Mouse (Mus musculus): ENCODE measurements around the gene Dnah14. TPM values are rescaled to one million over a fixed set of nuclear protein-coding genes. Genes with fewer than 3 reads are reported as not detected.
"Not testable (repeated sequence)": the region's sequence is repeated elsewhere in the genome, so short reads cannot be mapped to it uniquely, and the experiment has no call there.

Dnah14 gene
- total RNA-seq, 2 experiments from 2014 or later = not detected

DNA sequence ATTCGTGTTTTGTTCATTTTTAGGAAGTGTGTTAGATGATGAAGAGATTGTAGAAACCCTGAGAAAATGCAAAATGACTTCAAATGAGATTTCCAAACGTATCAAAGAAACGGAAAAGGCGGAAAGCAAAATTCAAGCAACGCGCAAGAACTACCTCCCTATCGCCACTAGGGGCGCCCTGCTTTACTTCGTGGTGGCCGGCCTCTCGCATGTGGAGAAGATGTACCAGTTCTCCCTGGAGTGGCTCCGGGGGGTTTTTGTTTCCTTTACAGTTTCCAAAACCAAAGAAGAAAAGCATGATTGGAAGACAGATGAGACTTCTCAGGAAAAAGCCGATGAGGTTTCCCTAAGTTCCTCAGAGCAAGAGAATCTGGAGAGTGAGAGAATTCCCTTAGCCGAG, 193.0 kb downstream of the Dnah14 start:
- DNase-seq = peak in 1 of 2 experiments; percentile 10
- intact Hi-C loops (cut with DNase I) = no loop called here

DNA sequence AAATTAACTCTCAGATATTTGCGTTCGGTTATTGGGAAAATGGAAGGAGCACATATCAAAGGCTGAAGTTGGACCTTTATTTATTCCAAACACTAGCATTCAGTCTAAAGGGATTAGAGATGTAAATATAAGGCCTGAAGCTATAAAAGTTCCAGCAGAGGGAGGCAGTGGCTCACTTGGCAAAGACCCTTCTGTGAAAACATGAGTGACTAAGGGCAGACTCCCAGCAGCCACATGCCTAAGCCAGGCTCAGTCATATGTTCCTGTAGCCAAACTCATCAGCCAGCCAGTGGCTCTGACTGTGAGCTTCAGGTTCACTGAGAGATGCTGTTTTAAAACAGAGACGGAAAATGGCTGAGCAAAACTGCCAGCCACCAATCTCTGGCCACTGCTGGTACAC, 195.5 kb downstream of the Dnah14 start:
- intact Hi-C loops (cut with DNase I) = no loop called here
- DNase-seq = no peak

DNA sequence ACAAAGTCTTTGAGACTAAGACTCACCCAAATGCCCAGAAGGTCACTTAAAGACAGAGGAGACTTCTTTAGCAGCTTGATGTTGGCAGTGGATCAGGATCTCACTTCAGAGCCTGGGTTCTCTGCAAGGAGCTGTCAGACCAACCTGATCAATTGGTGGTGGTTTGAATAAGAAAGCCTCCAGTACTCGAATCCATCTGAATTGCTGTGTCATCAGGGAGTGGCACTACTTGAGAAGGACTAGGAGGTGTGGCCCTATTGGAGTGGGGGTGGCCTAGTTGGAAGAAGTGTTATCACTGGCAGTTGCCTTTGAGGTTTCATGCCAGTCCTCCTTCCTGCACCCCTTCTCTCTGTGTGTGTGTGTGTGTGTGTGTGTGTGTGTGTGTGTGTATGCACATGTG, 200.2 kb downstream of the Dnah14 start:
- intact Hi-C loops (cut with DNase I) = no loop called here
- DNase-seq = no peak

DNA sequence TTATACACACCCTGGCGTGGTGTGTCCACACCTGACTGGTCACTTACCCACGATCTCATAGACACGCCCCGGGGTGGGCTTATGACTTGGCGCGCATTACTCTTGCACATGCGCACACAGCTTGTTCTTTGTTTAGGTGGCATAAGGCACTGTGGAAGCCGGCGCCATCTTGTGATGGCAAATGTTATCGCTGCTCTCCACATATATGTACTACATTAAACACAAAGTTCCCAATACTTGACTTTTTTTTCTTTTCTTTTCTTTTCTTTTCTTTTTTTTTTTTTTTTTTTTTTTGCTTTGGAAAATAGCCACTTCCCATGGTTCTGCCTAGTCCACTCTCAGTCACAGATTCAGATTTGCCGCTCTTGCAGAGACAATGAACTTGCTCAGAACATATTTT, 206.2 kb downstream of the Dnah14 start:
- intact Hi-C loops (cut with DNase I); DNase-seq: not testable (repeated sequence)

GRCm38 (mm10) chr1:181789952-181790351, 213.6 kb downstream of the Dnah14 start:
- DNase-seq = peak in 1 of 2 experiments; percentile 6
- intact Hi-C loops (cut with DNase I) = no loop called here

DNA sequence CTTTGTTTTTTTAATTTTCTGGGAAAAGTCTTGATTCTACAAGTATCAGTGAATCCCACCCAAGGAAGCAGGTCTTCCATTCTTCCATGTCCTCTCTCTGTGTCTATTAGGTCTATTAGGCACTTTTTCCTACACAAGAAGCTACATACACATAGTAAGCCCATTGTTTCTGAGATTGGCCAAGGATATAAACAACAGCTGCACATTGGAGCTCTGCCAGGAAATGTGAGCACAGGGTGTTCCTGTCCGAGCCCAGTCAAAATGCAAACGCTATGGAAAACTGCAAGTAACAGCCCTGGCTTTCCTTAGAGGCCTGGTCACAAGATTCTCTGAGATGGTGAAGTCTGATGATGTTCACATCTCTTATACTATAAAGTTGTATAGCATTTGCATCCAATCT, 217.2 kb downstream of the Dnah14 start:
- intact Hi-C loops (cut with DNase I) = no loop called here
- peak; percentile 75 to 76 for DNase-seq

- intact Hi-C loops (cut with DNase I) = no loop called here
- DNase-seq = no peak
Observed at GRCm38 (mm10) chr1:181799911-181800310, 223.6 kb downstream of the Dnah14 start.

DNA sequence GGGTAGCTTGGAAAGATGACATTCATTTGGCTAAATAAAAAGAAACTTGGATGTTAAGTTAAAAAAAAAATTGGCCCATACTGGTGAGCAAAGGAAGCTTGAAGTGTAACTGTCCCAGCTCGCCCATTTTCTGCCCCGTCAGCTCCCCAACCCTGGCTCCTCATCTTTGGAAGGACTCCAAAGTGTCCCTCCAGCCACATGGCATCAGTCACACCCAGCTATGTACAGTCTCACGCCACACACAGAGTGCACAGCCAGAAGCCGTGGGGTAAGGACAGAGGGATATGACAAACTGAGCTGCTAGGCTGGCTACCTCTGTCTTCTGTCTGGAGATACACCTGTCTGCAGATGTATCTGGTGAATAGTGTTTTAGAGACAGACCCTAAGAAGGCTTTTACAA, 224.3 kb downstream of the Dnah14 start:
- intact Hi-C loops (cut with DNase I) = no loop called here
- DNase-seq = no peak

- intact Hi-C loops (cut with DNase I) = no loop called here
- no peak for DNase-seq
Observed at GRCm38 (mm10) chr1:181811481-181812223, 235.3 kb downstream of the Dnah14 start.

DNA sequence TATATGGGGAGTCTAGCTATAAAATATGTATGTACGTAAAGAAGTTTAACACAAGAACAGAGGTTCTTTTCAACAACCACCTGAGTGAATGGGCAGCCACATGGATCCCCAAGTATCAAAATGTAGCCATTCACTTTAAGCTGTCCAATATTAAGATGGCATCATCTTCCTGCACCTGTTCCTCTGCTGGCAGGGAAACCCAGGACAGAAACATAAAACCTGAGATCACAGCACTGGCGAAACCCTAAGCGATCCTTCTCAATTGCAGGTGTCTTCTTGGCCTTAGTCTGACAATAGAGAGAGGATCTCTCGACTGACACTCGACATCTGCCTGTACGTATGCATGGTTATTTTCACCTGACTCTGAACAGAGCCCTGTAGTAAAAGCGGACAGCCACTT, 250.4 kb downstream of the Dnah14 start:
- intact Hi-C loops (cut with DNase I) = loop anchor here (5.0 kb wide), 1 partner anchor 56 kb away; no protein-coding TSS in a partner anchor
- no peak for DNase-seq

GRCm38 (mm10) chr1:181828365-181828764, 252.0 kb downstream of the Dnah14 start:
- intact Hi-C loops (cut with DNase I) = loop anchor here (5.0 kb wide), 1 partner anchor 54 kb away; no protein-coding TSS in a partner anchor
- peak in 1 of 2 experiments; percentile 32 for DNase-seq

GRCm38 (mm10) chr1:181832720-181833119, 256.4 kb downstream of the Dnah14 start:
- no peak for DNase-seq
- intact Hi-C loops (cut with DNase I) = no loop called here

DNA sequence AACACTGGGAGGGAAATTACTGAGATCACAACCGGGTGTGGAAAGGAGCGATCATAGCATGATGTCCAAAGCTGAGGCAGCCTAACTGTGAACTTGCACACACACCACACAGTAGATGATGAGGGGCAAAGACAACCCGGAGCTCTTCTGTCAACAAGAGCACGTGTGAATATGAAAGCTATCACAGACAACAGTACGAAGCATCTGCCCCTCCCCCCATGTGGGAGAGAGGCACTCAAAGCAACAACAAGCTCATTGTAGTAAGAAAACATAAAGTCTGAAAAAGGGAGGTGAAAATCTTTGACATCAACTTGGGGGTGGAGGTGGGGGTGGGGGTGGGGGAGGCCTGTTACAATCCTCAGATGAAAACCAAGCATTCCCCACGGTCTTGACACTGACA, 256.8 kb downstream of the Dnah14 start:
- DNase-seq = no peak
- intact Hi-C loops (cut with DNase I) = no loop called here

DNA sequence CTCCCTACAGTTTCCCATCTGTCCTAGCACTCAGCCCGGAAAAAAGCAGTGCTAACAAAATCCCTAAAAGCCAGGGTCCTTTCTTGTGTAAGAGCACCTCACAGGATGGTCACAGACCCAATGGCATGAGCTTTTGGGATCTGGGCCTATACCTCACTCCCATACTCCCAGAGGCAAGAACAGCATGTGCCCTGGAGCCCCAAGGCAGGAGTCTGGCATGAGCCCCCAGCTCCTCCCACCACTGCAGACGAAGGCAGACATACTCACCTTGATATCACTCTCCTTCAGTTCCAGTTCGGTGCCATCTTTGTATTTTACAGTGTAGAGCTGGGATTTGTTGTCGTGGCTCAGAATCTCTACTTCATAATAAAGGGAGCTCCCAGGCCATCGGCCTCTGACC, 261.8 kb downstream of the Dnah14 start:
- intact Hi-C loops (cut with DNase I) = no loop called here
- no peak for DNase-seq

- intact Hi-C loops (cut with DNase I) = loop anchor here (5.0 kb wide), 1 partner anchor 42 kb away; no protein-coding TSS in a partner anchor
- no peak for DNase-seq
Observed at GRCm38 (mm10) chr1:181839746-181840366, 263.5 kb downstream of the Dnah14 start.

- no peak for DNase-seq
- intact Hi-C loops (cut with DNase I) = loop anchor here (5.0 kb wide), 1 partner anchor 41 kb away; no protein-coding TSS in a partner anchor
Observed at GRCm38 (mm10) chr1:181841396-181841795, 265.0 kb downstream of the Dnah14 start.

GRCm38 (mm10) chr1:181841864-181842672, 265.7 kb downstream of the Dnah14 start:
- DNase-seq = peak; percentile 97
- intact Hi-C loops (cut with DNase I) = loop anchor here (5.0 kb wide), 1 partner anchor 40 kb away; no protein-coding TSS in a partner anchor

- no peak for DNase-seq
Observed at GRCm38 (mm10) chr1:181842781-181843180, 266.4 kb downstream of the Dnah14 start, which contains the start of gene Lbr. Gene Lbr (minus strand): TSS chr1:181843046.

GRCm38 (mm10) chr1:181844874-181845547, 268.7 kb downstream of the Dnah14 start:
- intact Hi-C loops (cut with DNase I) = loop anchor here (5.0 kb wide), 1 partner anchor 37 kb away; no protein-coding TSS in a partner anchor
- DNase-seq = no peak

More at GRCm38 (mm10) chr1:181842781-181843180, 266.4 kb downstream of the Dnah14 start, which contains the start of gene Lbr:
- intact Hi-C loops (cut with DNase I) = loop anchor here (5.0 kb wide), 1 partner anchor 40 kb away; no protein-coding TSS in a partner anchor

GRCm38 (mm10) chr1:181845767-181846166, 269.4 kb downstream of the Dnah14 start:
- intact Hi-C loops (cut with DNase I) = no loop called here
- DNase-seq = no peak

All from heart, postnatal 10 days (tissue).